Mouse (Mus musculus): ENCODE results near the gene Lims1. TPM values are rescaled to one million over a fixed set of nuclear protein-coding genes. Genes with fewer than 3 reads are reported as not detected.

Lims1 gene
- total and polyA plus RNA-seq, 3 experiments = 40.4 to 74.7 (median 40.7) TPM

DNA sequence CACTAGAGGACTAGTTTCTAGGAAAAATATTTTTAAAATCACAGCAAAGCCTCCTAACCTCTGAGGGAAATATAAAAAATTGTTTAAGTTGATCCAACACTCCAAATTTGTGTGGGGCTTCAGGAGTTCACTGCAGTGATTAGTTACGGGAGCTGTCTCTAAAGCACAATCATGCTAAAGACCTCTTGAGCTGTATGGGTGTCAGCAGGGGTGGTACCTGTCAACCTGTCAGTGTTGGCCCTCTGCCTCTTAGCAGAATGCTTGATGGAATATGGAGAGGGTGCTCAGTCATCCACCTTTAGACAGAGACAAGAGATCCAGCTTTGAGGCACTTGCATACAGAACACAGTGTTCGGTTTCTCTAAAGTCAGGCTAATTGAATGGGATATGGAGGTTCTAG is 60.5 kb downstream of the Lims1 start:
- no peak for DNase-seq (ENCODE audit: extremely low read depth)
- peaks cover 2% of the 10 kb centered on the region for H3K9me3 ChIP-seq (replicated peaks; ENCODE audit: low read length)
- H3K36me3 ChIP-seq (replicated peaks in 1 of 2; ENCODE audit: control insufficient read depth in 1 of 2, insufficient read depth in 1 of 2, low read length in 1 of 2) = peaks cover 0 to 50% of the 10 kb centered on the region in 2 experiments

DNA sequence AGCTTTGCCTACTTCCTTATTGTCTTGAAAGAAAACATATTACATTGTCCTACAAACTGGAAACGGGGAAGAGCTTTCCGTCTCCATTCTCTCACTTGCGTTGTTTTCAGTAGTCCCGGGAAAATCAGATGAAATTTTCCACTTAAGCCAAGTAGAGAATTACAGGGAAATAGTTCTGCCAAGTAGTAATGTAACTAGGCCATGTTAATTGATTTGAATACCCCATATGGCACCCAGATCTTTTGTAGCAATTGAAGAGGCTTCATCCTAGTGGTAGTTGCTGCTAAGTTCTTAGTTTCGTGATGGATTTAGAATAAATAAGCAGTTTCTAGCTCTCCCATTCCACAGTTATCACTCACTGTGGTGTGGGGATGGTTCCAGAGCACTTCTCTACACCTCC is 62.4 kb downstream of the Lims1 start:
- in situ Hi-C loops (cut with MboI; ENCODE audit: low pct_ligation_motif_present, low pct_unique_long_range_greater_than_20kb, low sequenced_read_pairs) = no loop called here
- no peak for TF ChIP-seq KAT2A (IDR thresholded peaks at IDR 0.05; ENCODE audit: insufficient replicate concordance, low read length)
- no peak for TF ChIP-seq JUND (conservative IDR thresholded peaks at IDR 0.05; ENCODE audit: low read depth, low read length)
- no peak for TF ChIP-seq MAZ (IDR thresholded peaks at IDR 0.05; ENCODE audit: low read depth, low read length)
- TF ChIP-seq MYC (IDR thresholded peaks at IDR 0.05; ENCODE audit: low read depth, low read length) = no peak
- no peak for TF ChIP-seq ELF1 (IDR thresholded peaks at IDR 0.05; ENCODE audit: low read depth, low read length)
- TF ChIP-seq SMC3 (IDR thresholded peaks at IDR 0.05; ENCODE audit: low read depth, low read length) = no peak
- TF ChIP-seq CHD2 (IDR thresholded peaks at IDR 0.05; ENCODE audit: low read length) = no peak
- no peak for TF ChIP-seq RAD21 (IDR thresholded peaks at IDR 0.05; ENCODE audit: low read depth, low read length)
- no peak for TF ChIP-seq TCF12 (IDR thresholded peaks at IDR 0.05; ENCODE audit: low read depth, low read length)
- TF ChIP-seq EP300 (IDR thresholded peaks at IDR 0.05; ENCODE audit: low read length) = no peak
- TF ChIP-seq RCOR1 (conservative IDR thresholded peaks at IDR 0.05; ENCODE audit: low read depth, low read length) = no peak
- no peak for TF ChIP-seq NELFE (IDR thresholded peaks at IDR 0.05; ENCODE audit: low read depth, low read length)
- TF ChIP-seq CTCF (conservative IDR thresholded peaks at IDR 0.05 in 1 of 2, IDR thresholded peaks at IDR 0.05 in 1 of 2; ENCODE audit: low read depth in 2 of 2, low read length in 2 of 2) = no peak
- TF ChIP-seq PAX5 (IDR thresholded peaks at IDR 0.05; ENCODE audit: low read length) = no peak
- no peak for TF ChIP-seq E2F4 (IDR thresholded peaks at IDR 0.05; ENCODE audit: insufficient replicate concordance, low read depth, low read length)
- no peak for TF ChIP-seq SIN3A (IDR thresholded peaks at IDR 0.05; ENCODE audit: low read length)
- TF ChIP-seq MAX (IDR thresholded peaks at IDR 0.05; ENCODE audit: low read length) = no peak
- no peak for TF ChIP-seq CHD1 (IDR thresholded peaks at IDR 0.05; ENCODE audit: low read depth, low read length)
- no peak for TF ChIP-seq USF1 (IDR thresholded peaks at IDR 0.05; ENCODE audit: low read depth, low read length)
- no peak for TF ChIP-seq IRF4 (IDR thresholded peaks at IDR 0.05; ENCODE audit: low read depth, low read length)
- no peak for DNase-seq (ENCODE audit: extremely low read depth)
- H3K9me3 ChIP-seq (replicated peaks; ENCODE audit: low read length) = no peaks in the 10 kb centered on the region
- H3K4me3 ChIP-seq (replicated peaks in 1 of 3; ENCODE audit: low read depth in 2 of 3, low read length in 2 of 3, poor library complexity in 1 of 3) = no peak overlapping the region
- peaks cover 72% of the 10 kb centered on the region for H3K79me2 ChIP-seq (replicated peaks; ENCODE audit: control insufficient read depth, extremely low read depth, insufficient read depth, poor library complexity, severe bottlenecking)
- no peak overlapping the region for H3K27ac ChIP-seq (ENCODE audit: insufficient read depth, low read depth)
- H3K9ac ChIP-seq (ENCODE audit: insufficient read depth, low read depth) = no peak overlapping the region
- H3K36me3 ChIP-seq (replicated peaks in 1 of 2; ENCODE audit: control insufficient read depth in 1 of 2, insufficient read depth in 1 of 2, low read length in 1 of 2) = peaks cover 0 to 45% of the 10 kb centered on the region in 2 experiments
- no peak overlapping the region for H3K4me2 ChIP-seq (ENCODE audit: insufficient read depth, low read depth, poor library complexity, severe bottlenecking)
- H3K4me1 ChIP-seq (ENCODE audit: control insufficient read depth in 1 of 2, insufficient read depth in 2 of 2) = peaks cover 0 to 62% of the 10 kb centered on the region in 2 experiments; a peak in 2 of 4 replicates
- H3K27me3 ChIP-seq (replicated peaks) = no peaks in the 10 kb centered on the region
- dilution Hi-C loops (cut with MboI; ENCODE audit: extremely low pct_ligation_motif_present, extremely low pct_unique_long_range_greater_than_20kb, low sequenced_read_pairs) = no loop called here

More for the DNA sequence above, 60.5 kb downstream of the Lims1 start:
- Histone ChIP-seq H3K9ac (ENCODE audit: insufficient read depth, low read depth) (no peak overlapping the region), H3K79me2 (replicated peaks; ENCODE audit: control insufficient read depth, extremely low read depth, insufficient read depth, poor library complexity, severe bottlenecking) (peaks cover 74% of the 10 kb centered on the region), H3K4me3 (replicated peaks in 1 of 3; ENCODE audit: low read depth in 2 of 3, low read length in 2 of 3, poor library complexity in 1 of 3) (no peak overlapping the region), H3K27me3 (replicated peaks) (no peaks in the 10 kb centered on the region), H3K4me2 (ENCODE audit: insufficient read depth, low read depth, poor library complexity, severe bottlenecking) (no peak overlapping the region), H3K27ac (ENCODE audit: insufficient read depth, low read depth) (no peak overlapping the region), H3K4me1 (ENCODE audit: control insufficient read depth in 1 of 2, insufficient read depth in 2 of 2) (peaks cover 0 to 58% of the 10 kb centered on the region in 2 experiments; a peak in 2 of 4 replicates)
- dilution Hi-C loops (cut with MboI; ENCODE audit: extremely low pct_ligation_motif_present, extremely low pct_unique_long_range_greater_than_20kb, low sequenced_read_pairs) = no loop called here
- in situ Hi-C loops (cut with MboI; ENCODE audit: low pct_ligation_motif_present, low pct_unique_long_range_greater_than_20kb, low sequenced_read_pairs) = no loop called here
- TF ChIP-seq ZKSCAN1 (IDR thresholded peaks at IDR 0.05; ENCODE audit: borderline replicate concordance, low read depth, low read length) = no peak
- TF ChIP-seq ETS1 (conservative IDR thresholded peaks at IDR 0.05; ENCODE audit: low read depth, low read length) = no peak
- TF ChIP-seq MAZ (IDR thresholded peaks at IDR 0.05; ENCODE audit: low read depth, low read length) = no peak
- TF ChIP-seq CTCF (conservative IDR thresholded peaks at IDR 0.05 in 1 of 2, IDR thresholded peaks at IDR 0.05 in 1 of 2; ENCODE audit: low read depth in 2 of 2, low read length in 2 of 2) = no peak
- TF ChIP-seq SIN3A (IDR thresholded peaks at IDR 0.05; ENCODE audit: low read length) = no peak
- TF ChIP-seq PAX5 (IDR thresholded peaks at IDR 0.05; ENCODE audit: low read length) = no peak
- TF ChIP-seq BHLHE40 (IDR thresholded peaks at IDR 0.05; ENCODE audit: low read depth, low read length) = no peak
- no peak for TF ChIP-seq CHD2 (IDR thresholded peaks at IDR 0.05; ENCODE audit: low read length)
- TF ChIP-seq POLR2AphosphoS2 (IDR thresholded peaks at IDR 0.05; ENCODE audit: low read depth, low read length) = no peak
- no peak for TF ChIP-seq UBTF (IDR thresholded peaks at IDR 0.05; ENCODE audit: low read depth, low read length)
- no peak for TF ChIP-seq ZNF384 (IDR thresholded peaks at IDR 0.05; ENCODE audit: low read depth, low read length)
- no peak for TF ChIP-seq E2F4 (IDR thresholded peaks at IDR 0.05; ENCODE audit: insufficient replicate concordance, low read depth, low read length)
- TF ChIP-seq POLR2A (IDR thresholded peaks at IDR 0.05; ENCODE audit: low read depth, low read length) = no peak
- no peak for TF ChIP-seq MAX (IDR thresholded peaks at IDR 0.05; ENCODE audit: low read length)
- TF ChIP-seq ELF1 (IDR thresholded peaks at IDR 0.05; ENCODE audit: low read depth, low read length) = no peak
- TF ChIP-seq TCF12 (IDR thresholded peaks at IDR 0.05; ENCODE audit: low read depth, low read length) = no peak
- TF ChIP-seq MXI1 (IDR thresholded peaks at IDR 0.05; ENCODE audit: low read depth, low read length) = no peak
- no peak for TF ChIP-seq MAFK (IDR thresholded peaks at IDR 0.05; ENCODE audit: insufficient replicate concordance, low read length)
- TF ChIP-seq RCOR1 (conservative IDR thresholded peaks at IDR 0.05; ENCODE audit: low read depth, low read length) = no peak
- no peak for TF ChIP-seq JUND (conservative IDR thresholded peaks at IDR 0.05; ENCODE audit: low read depth, low read length)
